Mouse (Mus musculus): ENCODE measurements around the gene Blcap. TPM values are rescaled to one million over a fixed set of nuclear protein-coding genes. Genes with fewer than 3 reads are reported as not detected.
A peak's percentile ranks its signal among the peaks of the same experiment; 100 is the strongest.

Blcap gene
- polyA plus RNA-seq, 1 experiment from 2014 or later = 288 TPM

DNA sequence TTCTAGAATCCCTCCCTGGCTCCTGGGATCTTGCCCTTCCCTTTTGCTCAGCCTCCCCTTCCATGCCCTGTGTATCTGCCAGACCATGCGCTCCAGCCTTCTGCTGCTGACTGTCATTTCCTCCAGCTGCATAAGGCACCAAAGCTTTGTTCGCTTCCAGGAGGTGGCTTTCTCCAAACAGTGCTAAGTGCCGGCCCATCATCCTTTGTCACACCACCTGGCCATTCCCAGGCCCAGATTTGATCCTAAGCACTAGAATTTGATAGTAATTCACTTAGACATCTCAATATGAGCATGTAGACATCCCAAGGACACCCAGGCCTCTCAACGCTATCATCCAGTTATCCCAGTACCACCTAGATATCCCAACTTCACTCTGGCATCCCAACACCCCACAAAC lies 36.9 kb downstream of the Blcap start:
- Histone ChIP-seq H3K9me3 (ENCODE audit: control insufficient read depth, low read length) (no peaks in the 10 kb centered on the region), H3K27ac (ENCODE audit: low read depth, low read length) (no peak overlapping the region)

DNA sequence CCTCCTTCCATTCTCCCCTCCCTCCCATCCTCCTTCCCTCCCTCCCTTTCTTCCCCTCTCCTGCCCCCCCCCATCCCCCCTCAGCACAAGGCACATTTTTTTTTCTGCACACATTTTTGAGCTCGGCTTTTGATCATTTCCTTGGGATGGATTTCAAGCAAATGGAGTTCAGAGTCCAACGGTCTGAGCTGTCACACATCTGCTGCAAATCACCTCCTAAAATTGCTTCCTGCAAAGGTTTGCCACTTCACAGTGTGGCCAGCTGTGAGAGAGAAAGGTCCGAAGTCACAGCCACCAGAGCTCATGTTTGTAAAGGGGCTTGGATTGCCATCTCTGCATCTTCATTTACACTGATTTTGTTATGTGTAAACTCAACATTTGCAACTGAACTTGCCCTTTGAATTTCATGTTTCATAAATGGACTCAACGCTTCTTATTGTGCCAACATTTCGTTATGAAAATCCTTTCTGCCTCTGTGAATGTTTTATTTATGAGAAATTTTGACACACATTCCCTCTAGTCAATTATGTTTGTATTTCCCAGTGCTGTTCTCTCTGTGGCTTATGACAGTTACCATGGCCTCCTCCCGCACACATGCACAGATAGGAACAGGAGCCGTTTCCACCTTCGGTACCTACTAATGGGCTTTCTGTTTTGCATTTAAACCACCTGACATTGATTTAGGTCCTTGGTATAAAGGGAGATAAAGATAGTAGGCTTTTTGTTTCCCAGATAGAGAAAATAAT lies 39.2 kb downstream of the Blcap start:
- H3K36me3 ChIP-seq (ENCODE audit: control insufficient read depth, insufficient read depth, low read length) = no peaks in the 10 kb centered on the region
- no peak overlapping the region for H3K4me3 ChIP-seq (ENCODE audit: low read length)
- no peaks in the 10 kb centered on the region for H3K27me3 ChIP-seq (replicated peaks; ENCODE audit: control insufficient read depth, insufficient read depth, low read length)
- peaks cover 31% of the 10 kb centered on the region for H3K4me1 ChIP-seq (ENCODE audit: control insufficient read depth, insufficient read depth, low read depth, low read length)
- H3K9me3 ChIP-seq (ENCODE audit: control insufficient read depth, low read length) = no peaks in the 10 kb centered on the region
- H3K4me2 ChIP-seq (ENCODE audit: low read length) = no peak overlapping the region
- H3K9ac ChIP-seq (ENCODE audit: low read depth, low read length) = no peak overlapping the region
- H3K27ac ChIP-seq (ENCODE audit: low read depth, low read length) = peak overlapping the region; percentile 65
- 32% methylated on average over 8 of the region's 8 CpGs for WGBS
- no peak for ATAC-seq

More for the DNA sequence above, 36.9 kb downstream of the Blcap start:
- ATAC-seq = no peak
- Histone ChIP-seq H3K4me3 (ENCODE audit: low read length) (no peak overlapping the region), H3K4me2 (ENCODE audit: low read length) (no peak overlapping the region), H3K27me3 (replicated peaks; ENCODE audit: control insufficient read depth, insufficient read depth, low read length) (no peaks in the 10 kb centered on the region), H3K4me1 (ENCODE audit: control insufficient read depth, insufficient read depth, low read depth, low read length) (peaks cover 40% of the 10 kb centered on the region), H3K9ac (ENCODE audit: low read depth, low read length) (no peak overlapping the region), H3K36me3 (ENCODE audit: control insufficient read depth, insufficient read depth, low read length) (no peaks in the 10 kb centered on the region)
- WGBS = 73% methylated on average over 4 of the region's 4 CpGs

DNA sequence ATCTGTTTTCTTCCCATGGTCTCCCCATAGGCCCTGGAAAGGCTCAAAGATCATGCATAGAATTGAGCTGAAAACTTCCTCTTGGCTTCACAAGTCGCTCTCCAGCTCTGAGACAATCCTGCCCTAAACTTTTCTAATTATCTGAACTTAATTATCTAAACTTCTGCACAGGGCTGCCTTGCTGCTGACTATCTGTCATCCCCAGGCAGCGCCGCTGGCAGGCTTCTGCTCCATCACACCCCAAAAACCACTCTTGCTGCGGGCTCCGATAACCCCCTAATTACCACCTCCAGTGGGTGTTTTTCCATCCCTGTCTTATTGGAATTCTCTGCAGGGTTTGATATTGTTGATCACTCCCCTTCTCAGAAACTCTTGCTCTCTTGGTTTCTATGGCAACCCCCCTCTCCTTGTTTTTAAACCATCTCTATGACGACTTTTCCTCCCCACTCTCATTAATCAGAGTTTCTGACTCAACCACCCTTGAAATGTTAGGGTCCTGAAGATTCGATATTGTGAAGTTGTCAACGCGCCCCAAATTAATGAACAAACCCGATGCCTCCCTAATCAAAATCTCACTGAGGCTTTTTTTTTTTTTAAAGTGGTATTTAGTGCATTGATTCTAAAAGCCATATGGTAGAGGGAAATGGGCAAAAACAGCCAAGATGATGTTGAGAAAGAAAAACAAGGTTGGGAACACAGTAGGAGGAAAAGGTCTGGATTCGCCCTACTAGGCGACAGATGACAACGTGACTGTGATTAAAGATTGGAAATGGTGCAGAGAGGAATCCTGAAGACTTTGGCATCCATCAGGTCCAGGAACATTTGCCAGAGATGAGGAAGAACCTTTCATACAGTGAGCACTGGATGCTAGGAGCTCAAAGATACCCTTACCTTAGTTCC lies 40.8 kb downstream of the Blcap start:
- Histone ChIP-seq H3K4me3 (ENCODE audit: low read length) (no peak overlapping the region), H3K9me3 (ENCODE audit: control insufficient read depth, low read length) (no peaks in the 10 kb centered on the region), H3K9ac (ENCODE audit: low read depth, low read length) (no peak overlapping the region), H3K4me1 (ENCODE audit: control insufficient read depth, insufficient read depth, low read depth, low read length) (peaks cover 33% of the 10 kb centered on the region), H3K4me2 (ENCODE audit: low read length) (no peak overlapping the region), H3K27ac (ENCODE audit: low read depth, low read length) (peak overlapping the region; percentile 37), H3K36me3 (ENCODE audit: control insufficient read depth, insufficient read depth, low read length) (no peaks in the 10 kb centered on the region), H3K27me3 (replicated peaks; ENCODE audit: control insufficient read depth, insufficient read depth, low read length) (no peaks in the 10 kb centered on the region)
- WGBS = 43% methylated on average over 13 of the region's 13 CpGs
- no peak for ATAC-seq

DNA sequence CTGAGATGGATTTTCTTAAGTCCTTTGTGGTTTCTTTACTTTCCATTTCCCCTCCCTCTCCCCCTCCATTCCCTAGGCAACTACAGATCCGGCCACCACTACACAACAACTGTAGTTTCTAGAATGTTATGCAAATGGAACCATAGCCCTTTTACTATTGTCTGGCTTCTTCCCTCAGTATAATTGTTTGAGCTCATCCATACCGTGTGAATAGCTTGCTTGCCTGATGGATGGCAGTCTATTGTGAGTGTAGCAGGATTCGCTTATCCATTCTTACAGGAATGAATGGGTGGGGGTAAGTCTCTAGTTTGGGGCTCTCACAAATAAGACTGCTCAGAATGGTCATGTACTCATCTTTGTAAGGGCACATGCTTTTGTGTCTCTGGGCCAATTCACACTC lies 48.5 kb downstream of the Blcap start:
- ATAC-seq = no peak
- no peaks in the 10 kb centered on the region for H3K27me3 ChIP-seq (replicated peaks; ENCODE audit: control insufficient read depth, insufficient read depth, low read length)

DNA sequence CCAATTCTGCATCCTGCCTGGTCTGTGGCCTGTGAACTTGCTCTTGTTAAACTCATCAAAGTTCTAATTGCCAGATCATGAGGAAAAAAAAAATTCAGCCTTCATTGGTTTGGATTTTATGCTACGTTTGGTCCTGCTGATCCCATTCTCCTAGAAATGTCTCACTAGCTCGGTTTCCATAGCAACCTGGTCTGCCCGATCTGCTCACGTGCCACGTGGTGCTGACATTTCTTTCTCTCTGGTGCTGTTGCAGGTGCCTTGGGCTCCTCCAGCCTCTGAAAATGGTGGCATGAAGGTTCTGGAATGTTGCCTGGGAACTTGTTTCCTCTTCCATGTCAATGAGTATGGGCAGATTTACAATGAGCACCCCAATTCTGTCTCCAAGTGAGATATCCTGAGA lies 50.6 kb downstream of the Blcap start:
- H3K27ac ChIP-seq (ENCODE audit: low read depth, low read length) = peak overlapping the region; percentile 48
- no peak overlapping the region for H3K4me2 ChIP-seq (ENCODE audit: low read length)
- H3K9ac ChIP-seq (ENCODE audit: low read depth, low read length) = no peak overlapping the region
- no peaks in the 10 kb centered on the region for H3K27me3 ChIP-seq (replicated peaks; ENCODE audit: control insufficient read depth, insufficient read depth, low read length)
- peaks cover 29% of the 10 kb centered on the region for H3K4me1 ChIP-seq (ENCODE audit: control insufficient read depth, insufficient read depth, low read depth, low read length)
- H3K36me3 ChIP-seq (ENCODE audit: control insufficient read depth, insufficient read depth, low read length) = no peaks in the 10 kb centered on the region
- ATAC-seq = peak; percentile 75; the same call in 1 of the 2 replicates
- no peak overlapping the region for H3K4me3 ChIP-seq (ENCODE audit: low read length)
- no peaks in the 10 kb centered on the region for H3K9me3 ChIP-seq (ENCODE audit: control insufficient read depth, low read length)
- WGBS = 12% methylated on average over 5 of the region's 5 CpGs

More for the DNA sequence above, 48.5 kb downstream of the Blcap start:
- Histone ChIP-seq H3K27ac (ENCODE audit: low read depth, low read length) (no peak overlapping the region), H3K9me3 (ENCODE audit: control insufficient read depth, low read length) (no peaks in the 10 kb centered on the region), H3K4me2 (ENCODE audit: low read length) (no peak overlapping the region), H3K9ac (ENCODE audit: low read depth, low read length) (no peak overlapping the region), H3K4me3 (ENCODE audit: low read length) (no peak overlapping the region), H3K4me1 (ENCODE audit: control insufficient read depth, insufficient read depth, low read depth, low read length) (peaks cover 39% of the 10 kb centered on the region), H3K36me3 (ENCODE audit: control insufficient read depth, insufficient read depth, low read length) (no peaks in the 10 kb centered on the region)
- WGBS = 21% methylated on average over 3 of the region's 3 CpGs

GRCm38 (mm10) chr2:157519452-157519851 lies 51.6 kb downstream of the Blcap start:
- Histone ChIP-seq H3K9me3 (ENCODE audit: control insufficient read depth, low read length) (no peaks in the 10 kb centered on the region), H3K4me2 (ENCODE audit: low read length) (no peak overlapping the region), H3K4me3 (ENCODE audit: low read length) (no peak overlapping the region), H3K9ac (ENCODE audit: low read depth, low read length) (no peak overlapping the region), H3K27me3 (replicated peaks; ENCODE audit: control insufficient read depth, insufficient read depth, low read length) (no peaks in the 10 kb centered on the region), H3K27ac (ENCODE audit: low read depth, low read length) (peak overlapping the region; percentile 67; the same call in 1 of the 2 replicates), H3K4me1 (ENCODE audit: control insufficient read depth, insufficient read depth, low read depth, low read length) (peaks cover 27% of the 10 kb centered on the region), H3K36me3 (ENCODE audit: control insufficient read depth, insufficient read depth, low read length) (no peaks in the 10 kb centered on the region)
- no peak for ATAC-seq
- WGBS = 53% methylated on average over 6 of the region's 6 CpGs

DNA sequence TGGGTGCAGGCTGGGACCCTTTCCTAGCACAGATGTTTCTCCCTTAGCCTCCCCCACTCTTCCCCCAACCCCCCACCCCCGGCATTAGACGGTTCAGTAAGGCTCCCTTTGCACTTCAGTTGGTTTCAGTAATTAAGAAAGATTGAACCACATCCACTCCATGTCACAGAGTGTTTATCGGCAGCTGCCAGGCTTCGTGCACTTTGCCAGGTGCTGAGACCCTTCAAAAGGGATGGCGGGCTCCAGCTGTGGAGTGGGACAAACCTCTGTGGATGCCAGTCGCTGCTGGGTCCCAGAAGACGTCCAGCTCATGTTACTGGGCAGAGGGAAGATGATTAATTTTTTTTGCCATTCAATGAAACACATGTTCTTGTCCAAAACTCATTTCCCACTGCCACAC lies 52.6 kb downstream of the Blcap start:
- Histone ChIP-seq H3K27me3 (replicated peaks; ENCODE audit: control insufficient read depth, insufficient read depth, low read length) (no peaks in the 10 kb centered on the region), H3K4me2 (ENCODE audit: low read length) (no peak overlapping the region), H3K9ac (ENCODE audit: low read depth, low read length) (no peak overlapping the region), H3K9me3 (ENCODE audit: control insufficient read depth, low read length) (no peaks in the 10 kb centered on the region), H3K4me3 (ENCODE audit: low read length) (no peak overlapping the region), H3K36me3 (ENCODE audit: control insufficient read depth, insufficient read depth, low read length) (no peaks in the 10 kb centered on the region), H3K4me1 (ENCODE audit: control insufficient read depth, insufficient read depth, low read depth, low read length) (peaks cover 35% of the 10 kb centered on the region), H3K27ac (ENCODE audit: low read depth, low read length) (no peak overlapping the region)
- WGBS = 27% methylated on average over 7 of the region's 7 CpGs
- ATAC-seq = no peak

DNA sequence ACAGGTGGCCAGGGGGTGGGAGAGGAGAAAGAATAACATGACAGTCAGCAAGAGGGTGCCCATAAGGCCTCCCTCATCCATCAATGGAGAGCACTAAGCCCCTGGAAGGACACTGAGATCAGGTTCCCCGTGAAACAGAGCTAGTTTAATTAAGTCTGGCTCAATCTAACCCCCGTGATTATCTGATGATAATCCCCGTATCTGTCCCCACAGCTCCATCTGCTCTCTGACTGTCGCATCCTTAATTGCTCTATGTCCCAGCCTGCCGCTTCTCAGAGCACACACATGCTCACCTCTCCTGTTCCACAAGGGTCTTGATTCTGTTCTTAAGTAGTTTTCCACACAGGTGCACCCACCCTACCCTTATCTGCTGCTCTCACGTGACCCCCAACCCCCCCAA lies 53.5 kb downstream of the Blcap start:
- H3K4me3 ChIP-seq (ENCODE audit: low read length) = no peak overlapping the region
- H3K9me3 ChIP-seq (ENCODE audit: control insufficient read depth, low read length) = no peaks in the 10 kb centered on the region
- no peaks in the 10 kb centered on the region for H3K27me3 ChIP-seq (replicated peaks; ENCODE audit: control insufficient read depth, insufficient read depth, low read length)
- H3K4me2 ChIP-seq (ENCODE audit: low read length) = no peak overlapping the region
- peak; percentile 48; the same call in 1 of the 2 replicates for ATAC-seq
- no peak overlapping the region for H3K9ac ChIP-seq (ENCODE audit: low read depth, low read length)
- no peak overlapping the region for H3K27ac ChIP-seq (ENCODE audit: low read depth, low read length)
- WGBS = 40% methylated on average over 6 of the region's 6 CpGs
- peaks cover 38% of the 10 kb centered on the region for H3K4me1 ChIP-seq (ENCODE audit: control insufficient read depth, insufficient read depth, low read depth, low read length)
- H3K36me3 ChIP-seq (ENCODE audit: control insufficient read depth, insufficient read depth, low read length) = no peaks in the 10 kb centered on the region

GRCm38 (mm10) chr2:157514353-157514752 lies 56.7 kb downstream of the Blcap start:
- Histone ChIP-seq H3K9ac (ENCODE audit: low read depth, low read length) (no peak overlapping the region), H3K9me3 (ENCODE audit: control insufficient read depth, low read length) (no peaks in the 10 kb centered on the region), H3K4me3 (ENCODE audit: low read length) (no peak overlapping the region), H3K4me2 (ENCODE audit: low read length) (no peak overlapping the region), H3K27me3 (replicated peaks; ENCODE audit: control insufficient read depth, insufficient read depth, low read length) (no peaks in the 10 kb centered on the region), H3K27ac (ENCODE audit: low read depth, low read length) (no peak overlapping the region), H3K36me3 (ENCODE audit: control insufficient read depth, insufficient read depth, low read length) (no peaks in the 10 kb centered on the region), H3K4me1 (ENCODE audit: control insufficient read depth, insufficient read depth, low read depth, low read length) (peaks cover 26% of the 10 kb centered on the region)
- 20% methylated on average over 4 of the region's 4 CpGs for WGBS
- no peak for ATAC-seq
